Mouse (Mus musculus) brain, embryonic 14.5 days (tissue): Measurements from ENCODE around the gene Neurog3.

Experiments
- CTCF ChIP-seq: fragments of 200-500 bp; IDR thresholded peaks from 2 replicates; pipeline ENCODE4 v1.5.1; 2012; ENCODE audit warnings: inconsistent platforms, mild to moderate bottlenecking, moderate library complexity, borderline replicate concordance; ENCODE audit not compliant: insufficient read depth, insufficient read length; ENCODE audit errors: extremely low read depth
- POLR2A ChIP-seq: fragments of 200-500 bp; IDR thresholded peaks from 2 replicates; pipeline ENCODE4 v1.6.1; 2012; ENCODE audit warnings: mild to moderate bottlenecking, inconsistent platforms, borderline replicate concordance; ENCODE audit not compliant: poor library complexity, insufficient read depth, insufficient read length, severe bottlenecking; ENCODE audit errors: extremely low read depth

DNA sequence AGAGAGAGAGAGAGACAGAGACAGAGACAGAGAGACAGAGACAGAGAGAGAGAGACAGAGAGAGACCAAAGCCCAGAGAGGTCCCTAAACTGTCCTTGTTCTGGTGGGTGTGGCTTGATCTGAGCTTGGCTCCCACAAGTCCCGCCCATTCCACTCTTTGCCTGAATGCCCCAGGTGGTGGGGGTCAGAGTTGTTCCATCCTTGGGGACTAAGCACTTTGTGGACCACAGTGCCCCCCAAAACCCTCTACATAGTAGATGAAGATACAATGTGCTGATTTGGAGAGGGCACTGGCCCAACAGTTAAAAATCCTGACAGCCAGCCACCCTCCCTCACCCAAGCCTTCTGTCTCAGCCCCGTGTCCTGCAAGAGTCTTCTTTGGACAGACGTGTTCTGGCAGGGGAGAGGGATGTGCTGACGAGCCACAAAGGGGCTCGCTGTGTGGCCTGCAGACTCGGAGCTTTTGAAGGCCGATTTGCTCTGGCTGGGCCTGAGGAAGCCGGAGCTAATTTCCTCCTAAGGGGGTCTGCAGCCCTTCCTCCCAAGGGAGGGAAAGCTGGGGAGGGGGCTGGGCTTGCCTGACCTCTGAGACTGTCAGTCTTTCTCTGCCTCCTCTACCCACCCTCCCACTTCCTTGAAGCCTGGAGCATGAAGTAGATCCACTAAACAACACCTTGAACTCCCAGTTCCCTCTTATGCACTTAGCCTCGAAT, 40.1 kb downstream of the Neurog3 start:
- no peak for TF ChIP-seq POLR2A
- no peak for TF ChIP-seq CTCF
